Mouse (Mus musculus) liver, embryonic 14.5 days (tissue): ENCODE results near the gene Gm45808. TPM values are rescaled to one million over a fixed set of nuclear protein-coding genes. Genes with fewer than 3 reads are reported as not detected.
A peak's percentile ranks its signal among the peaks of the same experiment; 100 is the strongest.

Experiments used
- ATAC-seq: fragments of 200-750 bp; cut with Nextera tagmentation; 2 replicates; pipeline ENCODE4 v1.8.0; 2017; ENCODE audit warnings: moderate number of reproducible peaks, mild to moderate bottlenecking, moderate library complexity; ENCODE audit not compliant: insufficient read depth
- DNase-seq, 3 experiments: peaks; one replicate each; pipeline ENCODE4 v3.0.0-alpha.2; 2012 to 2013; ENCODE audit warnings: low read depth in 3 of 3, low spot score in 3 of 3
- H3K27ac ChIP-seq: fragments of 300-500 bp; sonication (generic); 2 replicates; pipeline ENCODE4 v1.5.1; 2014; ENCODE audit warnings: moderate library complexity, mild to moderate bottlenecking, control low read depth, inconsistent platforms
- H3K27me3 ChIP-seq: fragments of 300-500 bp; sonication (generic); 2 replicates; pipeline ENCODE4 v1.6.1; 2014; ENCODE audit warnings: mild to moderate bottlenecking, low read length, moderate library complexity; ENCODE audit not compliant: control insufficient read depth, insufficient read depth
- H3K36me3 ChIP-seq: fragments of 300-500 bp; sonication (generic); replicated peaks from 2 replicates; pipeline ENCODE4 v1.6.1; 2014; ENCODE audit warnings: low read depth; ENCODE audit not compliant: control insufficient read depth, insufficient read depth
- H3K4me1 ChIP-seq, 2 experiments: fragments of 200-500 bp in 1 of 2; fragments of 300-500 bp in 1 of 2; sonication (generic) in 1 of 2; replicated peaks; 2 replicates each; pipeline ENCODE4 v1.6.1; 2012 to 2014; ENCODE audit warnings: antibody characterized with exemption in 1 of 2, inconsistent platforms in 1 of 2, low read length in 1 of 2; ENCODE audit not compliant: control insufficient read depth in 2 of 2, insufficient read depth in 2 of 2
- H3K4me2 ChIP-seq: fragments of 300-500 bp; sonication (generic); 2 replicates; pipeline ENCODE4 v1.6.1; 2014; ENCODE audit warnings: low read depth, mild to moderate bottlenecking, control low read depth, moderate library complexity
- H3K4me3 ChIP-seq, 2 experiments: fragments of 200-500 bp in 1 of 2; fragments of 300-500 bp in 1 of 2; sonication (generic) in 1 of 2; 2 replicates each; pipeline ENCODE4 v1.5.1; 2012 to 2014; ENCODE audit warnings: low read depth in 2 of 2, low read length in 2 of 2, mild to moderate bottlenecking in 2 of 2, control low read depth in 1 of 2, inconsistent platforms in 1 of 2, moderate library complexity in 1 of 2; ENCODE audit not compliant: insufficient read depth in 1 of 2
- H3K9ac ChIP-seq: fragments of 300-500 bp; sonication (generic); replicated peaks from 2 replicates; pipeline ENCODE4 v1.6.1; 2014; ENCODE audit warnings: mild to moderate bottlenecking, control low read depth, moderate library complexity
- H3K9me3 ChIP-seq: fragments of 300-500 bp; sonication (generic); 2 replicates; pipeline ENCODE4 v1.6.1; 2016; ENCODE audit warnings: low read length, mixed read lengths; ENCODE audit not compliant: control insufficient read depth
- CTCF ChIP-seq: IDR thresholded peaks from 2 replicates; pipeline ENCODE4 v1.5.1; 2016; ENCODE audit warnings: antibody characterized with exemption, low read depth, control low read depth
- EP300 ChIP-seq: IDR thresholded peaks from 2 replicates; pipeline ENCODE4 v1.6.1; 2016; ENCODE audit warnings: antibody characterized with exemption, low read depth
- WGBS: fragments of 180-500 bp; shearing (Covaris S2); extraction: QIAGEN DNeasy Blood & Tissue Kit; methylation state at CpG from one replicate; pipeline ENCODE4 v1.1.7; 2014; ENCODE audit not compliant: insufficient replicate concordance; 5-methylcytosine and 5-hydroxymethylcytosine counted together
- polyA plus RNA-seq, 2 experiments: library from polyadenylated mRNA; depleted of rRNA in 1 of 2; stranded (reverse) in 1 of 2; unstranded in 1 of 2; fragments of >200 nt; fragmentation: Nextera tagmentation in 1 of 2; extraction: Ambion mirVana in 1 of 2; gene quantifications; 2 replicates each; pipeline versions ENCODE4 v1.2.1 to v1.2.3; 2012 to 2014

Gene Gm45808
- polyA plus RNA-seq, 2 experiments, result not detected

- DNase-seq (peak; percentile 89 to 92 (median 91)), ATAC-seq (peak; percentile 75)
- Histone ChIP-seq H3K4me2 (peak within 1 kb of the TSS; percentile 93), H3K4me1 (peaks cover 19 to 25% of the 10 kb centered on the region in 2 experiments), H3K9ac (peak within 1 kb of the TSS; percentile 92), H3K9me3 (no peaks in the 10 kb centered on the region), H3K36me3 (peaks cover 22% of the 10 kb centered on the region), H3K4me3 (peak within 1 kb of the TSS; percentile 83 to 89), H3K27me3 (no peaks in the 10 kb centered on the region), H3K27ac (peak within 1 kb of the TSS; percentile 96)
- WGBS, result under 1% methylated on average over 44 of the region's 44 CpGs
- TF ChIP-seq EP300 (0 out of 2 replicates have a peak, but pooled peaks have one; percentile 22), CTCF (no peak)
These were observed 23.5 kb upstream of the Gm45808 start, which contains the start of gene Nucb1 for GRCm38 (mm10) chr7:45509912-45510787. Nucb1 (minus strand) TSS chr7:45510406.

GRCm38 (mm10) chr7:45509181-45509882 is 22.7 kb upstream of the Gm45808 start:
- H3K9ac ChIP-seq, result peak overlapping the region; percentile 92
- peak in 1 of 3 experiments; percentile 41 for DNase-seq
- no peaks in the 10 kb centered on the region for H3K27me3 ChIP-seq
- peaks cover 22% of the 10 kb centered on the region for H3K36me3 ChIP-seq
- H3K4me1 ChIP-seq, result peaks cover 15 to 20% of the 10 kb centered on the region in 2 experiments
- peak overlapping the region; percentile 83 to 89 for H3K4me3 ChIP-seq
- 13% methylated on average over 19 of the region's 19 CpGs for WGBS
- H3K9me3 ChIP-seq, result no peaks in the 10 kb centered on the region
- H3K4me2 ChIP-seq, result peak overlapping the region; percentile 93
- ATAC-seq, result peak; percentile 38
- no peak for TF ChIP-seq EP300
- no peak for TF ChIP-seq CTCF
- H3K27ac ChIP-seq, result peak overlapping the region; percentile 96

- peak overlapping the region; percentile 93 for H3K4me2 ChIP-seq
- DNase-seq (peak; percentile 89 to 93 (median 91)), ATAC-seq (peak; percentile 77)
- peak overlapping the region; percentile 83 to 89 for H3K4me3 ChIP-seq
- TF ChIP-seq CTCF (no peak), EP300 (peak; percentile 83)
- no peaks in the 10 kb centered on the region for H3K27me3 ChIP-seq
- no peaks in the 10 kb centered on the region for H3K9me3 ChIP-seq
- 16% methylated on average over 6 of the region's 6 CpGs for WGBS
- H3K9ac ChIP-seq, result peak overlapping the region; percentile 92
- H3K36me3 ChIP-seq, result peaks cover 22% of the 10 kb centered on the region
- H3K4me1 ChIP-seq, result peaks cover 15 to 20% of the 10 kb centered on the region in 2 experiments
- peak overlapping the region; percentile 96 for H3K27ac ChIP-seq
These were observed 21.9 kb upstream of the Gm45808 start for GRCm38 (mm10) chr7:45508561-45508960.

- H3K27ac ChIP-seq, result peak overlapping the region; percentile 96
- peak overlapping the region; percentile 52 to 83 for H3K4me3 ChIP-seq
- no peaks in the 10 kb centered on the region for H3K27me3 ChIP-seq
- H3K4me2 ChIP-seq, result peak overlapping the region; percentile 93
- peaks cover 22% of the 10 kb centered on the region for H3K36me3 ChIP-seq
- H3K9me3 ChIP-seq, result no peaks in the 10 kb centered on the region
- 88% methylated on average over 6 of the region's 6 CpGs for WGBS
- DNase-seq (no peak), ATAC-seq (no peak)
- peak overlapping the region; percentile 87 for H3K9ac ChIP-seq
- peaks cover 15 to 20% of the 10 kb centered on the region in 2 experiments for H3K4me1 ChIP-seq
- TF ChIP-seq CTCF (no peak), EP300 (no peak)
These were observed 21.0 kb upstream of the Gm45808 start for GRCm38 (mm10) chr7:45507583-45507982.
